Mouse (Mus musculus) right cerebral cortex, postnatal 14 days (tissue): ENCODE results near the gene Pycr2.
"Not testable (repeated sequence)": the region's sequence is repeated elsewhere in the genome, so short reads cannot be mapped to it uniquely, and the experiment has no call there.

ENCODE experiments used
- DNase-seq: peaks from one replicate; pipeline ENCODE4 v3.0.0; 2022

The Pycr2 gene

DNA sequence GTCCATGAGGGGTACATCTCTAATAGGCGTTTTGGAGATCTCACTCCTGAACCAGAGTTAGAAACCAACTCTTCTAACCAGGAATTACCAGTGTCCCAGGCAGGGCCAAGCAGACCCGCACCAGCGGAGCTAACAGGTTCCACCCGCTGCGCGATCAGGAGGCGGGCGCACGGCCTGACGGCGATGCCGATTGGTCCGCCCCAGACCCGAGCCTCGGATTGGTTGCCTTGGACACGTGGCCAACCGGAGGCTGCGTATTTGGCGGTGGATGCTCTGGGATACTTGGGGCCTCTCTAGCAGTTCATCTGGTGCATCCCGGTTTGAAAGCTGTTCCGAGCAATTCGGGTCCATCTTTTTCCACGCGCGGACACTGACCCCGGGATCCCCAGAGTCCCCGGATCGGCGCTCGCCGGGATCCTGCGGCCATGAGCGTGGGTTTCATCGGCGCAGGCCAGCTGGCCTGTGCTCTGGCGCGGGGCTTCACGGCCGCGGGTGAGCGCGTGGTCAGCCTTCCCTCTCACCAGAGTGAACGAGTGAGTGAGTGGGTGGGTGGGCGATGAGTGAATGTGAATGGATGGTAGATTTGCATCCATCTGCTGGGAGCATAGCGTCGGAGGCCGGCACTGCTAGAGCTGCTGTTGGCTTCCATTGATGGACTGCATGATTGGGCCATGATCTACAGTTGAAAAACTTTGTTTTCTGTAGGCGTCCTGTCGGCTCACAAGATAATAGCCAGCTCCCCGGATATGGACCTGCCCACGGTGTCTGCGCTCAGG lies at the start of gene Pycr2:
Gene Pycr2 (plus strand): TSS at position 255 of the 776 bp plus-strand sequence.
- DNase-seq: peak; percentile 94

DNA sequence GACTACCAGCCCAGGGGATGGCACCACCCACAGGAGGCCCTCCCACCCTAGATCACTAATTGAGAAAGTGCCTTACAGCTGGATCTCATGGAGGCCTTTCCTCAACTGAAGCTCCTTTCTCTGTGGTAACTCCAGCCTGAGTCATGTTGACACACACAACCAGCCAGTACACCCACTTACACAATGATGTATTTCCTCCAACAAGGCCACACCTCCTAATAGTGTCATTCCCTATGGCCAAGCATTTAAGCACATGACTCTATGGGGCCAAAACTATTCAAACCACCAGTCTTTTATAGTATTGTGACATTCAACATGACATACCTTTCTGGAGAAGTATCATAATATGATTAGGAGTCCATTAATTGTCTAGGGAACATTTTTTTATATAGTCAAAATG lies 45.3 kb upstream of the Pycr2 start:
- DNase-seq: no peak

DNA sequence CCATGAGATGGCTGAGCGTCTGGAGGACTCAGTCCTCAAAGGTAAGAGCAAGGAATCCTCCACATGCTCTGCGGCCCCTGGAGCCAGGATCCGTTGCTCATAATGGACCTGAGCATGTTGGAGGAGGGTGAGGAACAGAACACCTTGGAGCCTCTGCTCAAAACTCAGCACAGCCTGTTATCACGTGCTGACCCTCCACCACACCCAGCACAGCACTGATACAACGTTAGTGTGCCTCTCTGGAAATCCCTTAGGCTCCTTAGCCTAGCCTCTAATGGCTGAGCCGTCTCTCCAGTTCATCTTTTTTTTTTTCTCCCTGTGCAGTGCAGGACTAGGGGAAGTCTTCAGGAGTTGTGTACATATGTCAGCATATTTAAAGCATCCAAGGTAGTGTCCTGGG lies 44.1 kb upstream of the Pycr2 start:
- no peak for DNase-seq

DNA sequence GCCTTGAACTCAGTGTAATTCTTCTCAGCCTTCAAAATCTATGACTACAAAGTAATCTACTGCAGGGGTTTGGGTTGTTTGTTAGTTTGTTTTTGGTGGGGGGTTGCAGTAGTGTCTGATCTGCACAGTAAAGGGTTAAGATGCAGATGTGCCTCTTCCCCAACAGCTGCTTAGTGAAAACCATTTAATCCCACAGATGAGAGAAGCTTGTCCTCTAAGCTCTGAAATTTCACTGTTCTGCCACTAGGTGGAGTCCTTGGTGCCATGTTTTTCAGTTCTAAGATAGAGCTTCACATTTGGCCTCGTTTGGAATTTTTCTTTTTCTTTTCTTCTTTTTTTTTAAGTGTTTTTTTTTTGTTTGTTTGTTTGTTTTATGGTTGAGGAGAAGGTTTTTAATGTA lies 40.5 kb upstream of the Pycr2 start:
- DNase-seq: no peak

DNA sequence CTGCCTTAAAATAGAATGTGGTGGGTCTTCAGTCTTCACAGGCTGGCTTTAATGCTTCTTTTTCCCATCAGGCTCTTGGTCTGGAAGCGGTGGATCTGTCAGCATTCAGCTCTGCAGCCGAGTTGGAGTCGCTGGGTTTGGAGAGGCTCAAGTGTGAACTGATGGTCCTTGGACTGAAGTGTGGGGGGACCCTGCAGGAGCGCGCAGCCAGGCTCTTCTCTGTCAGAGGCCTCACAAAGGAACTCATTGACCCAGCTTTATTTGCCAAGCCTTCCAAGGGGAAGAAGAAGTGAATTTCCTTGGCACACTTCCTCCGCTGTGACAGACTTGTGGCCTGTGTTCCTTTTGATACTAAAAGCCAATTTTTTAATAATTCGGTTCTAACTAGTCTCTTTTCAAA lies 38.1 kb upstream of the Pycr2 start:
- DNase-seq: no peak

DNA sequence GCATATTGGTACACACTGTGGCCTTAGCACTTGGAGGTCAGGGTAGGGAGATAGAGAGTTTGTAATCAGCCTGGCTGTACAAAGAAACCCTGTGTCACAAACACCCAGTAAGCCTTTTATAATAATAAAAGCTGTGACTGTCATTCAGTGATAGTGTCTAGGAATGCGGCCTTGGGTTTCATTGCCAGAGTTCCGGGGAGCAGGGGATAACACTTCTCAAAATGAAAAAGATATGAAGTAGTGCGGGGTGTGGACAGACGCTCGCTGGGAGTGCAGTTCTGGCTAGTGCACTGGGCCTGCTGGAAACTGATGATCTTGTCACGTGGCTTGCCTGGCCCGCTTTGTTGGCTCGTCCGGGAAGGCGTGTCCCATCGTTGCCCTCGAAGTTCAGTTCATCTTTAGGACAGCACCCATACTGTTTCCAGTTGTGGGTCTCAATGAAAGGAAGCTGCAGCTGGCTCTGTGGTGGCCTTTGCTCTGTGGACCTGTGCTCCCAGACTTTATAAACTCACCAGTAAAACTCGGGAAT lies 33.9 kb upstream of the Pycr2 start:
- DNase-seq: no peak

DNA sequence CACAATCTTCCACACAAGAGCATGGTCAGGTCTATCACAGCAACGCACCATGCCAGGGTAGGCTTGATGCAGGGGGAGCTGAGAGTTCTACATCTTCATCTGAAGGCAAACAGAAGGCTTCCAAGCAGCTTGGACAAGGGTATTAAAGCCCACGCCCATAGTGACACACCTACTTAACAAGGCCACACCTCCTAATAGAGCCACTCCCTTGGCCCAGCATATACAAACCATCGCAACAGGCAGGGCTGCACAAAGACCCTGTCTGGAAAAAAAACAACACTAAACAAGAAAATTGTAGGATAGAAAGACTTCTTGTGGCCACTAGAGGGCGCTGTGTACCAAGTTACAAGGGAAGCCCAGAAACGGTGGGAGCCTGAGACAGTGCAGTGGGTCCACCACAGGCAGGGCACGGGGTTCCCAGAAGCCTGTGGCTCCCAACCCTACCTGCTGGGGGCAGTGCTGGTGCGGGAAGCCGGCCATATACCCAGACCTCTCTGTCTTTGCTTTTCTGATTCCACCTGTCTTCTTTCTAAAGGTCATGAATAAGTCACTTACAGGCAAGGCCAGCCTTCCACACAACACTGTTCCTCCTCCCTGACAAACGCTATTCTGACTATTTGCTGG lies 30.1 kb upstream of the Pycr2 start:
- DNase-seq: peak; percentile 53

DNA sequence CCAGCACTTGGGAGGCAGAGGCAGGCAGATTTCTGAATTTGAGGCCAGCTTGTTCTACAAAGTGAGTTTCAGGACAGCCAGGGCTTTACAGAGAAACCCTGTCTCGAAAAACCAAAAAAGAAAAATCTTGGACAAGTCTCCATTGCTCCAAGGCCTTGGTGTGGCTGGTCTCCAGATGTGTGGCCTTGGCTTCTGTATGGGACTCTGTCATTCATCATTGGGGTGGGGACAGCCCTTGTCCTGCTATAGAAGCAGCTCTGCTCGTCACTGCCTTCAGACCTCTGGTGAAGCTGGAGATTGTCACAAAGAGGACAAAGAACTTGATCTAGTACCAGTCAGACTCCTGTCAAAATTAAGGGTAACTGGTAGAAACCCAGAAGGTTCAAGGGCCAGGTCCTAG lies 29.5 kb upstream of the Pycr2 start:
- no peak for DNase-seq

DNA sequence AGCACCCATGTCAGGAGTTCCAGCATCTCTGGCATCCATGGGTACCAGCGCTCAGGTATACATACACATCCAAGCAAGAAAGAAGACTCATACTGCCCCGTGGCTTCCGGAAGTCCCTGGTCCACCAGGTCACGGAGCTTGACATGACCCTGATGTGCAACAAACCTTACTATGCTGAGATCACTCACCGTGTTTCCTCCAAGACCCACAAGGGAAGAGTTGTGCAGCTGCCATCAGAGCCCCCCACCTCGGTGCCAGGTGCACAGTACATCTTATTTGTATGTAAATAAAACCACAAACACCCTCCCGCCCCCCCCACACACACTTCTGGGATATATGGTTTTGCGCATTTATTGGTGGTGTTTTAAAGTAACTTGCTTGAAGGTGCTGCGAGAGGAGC lies 29.0 kb upstream of the Pycr2 start:
- DNase-seq: no peak

DNA sequence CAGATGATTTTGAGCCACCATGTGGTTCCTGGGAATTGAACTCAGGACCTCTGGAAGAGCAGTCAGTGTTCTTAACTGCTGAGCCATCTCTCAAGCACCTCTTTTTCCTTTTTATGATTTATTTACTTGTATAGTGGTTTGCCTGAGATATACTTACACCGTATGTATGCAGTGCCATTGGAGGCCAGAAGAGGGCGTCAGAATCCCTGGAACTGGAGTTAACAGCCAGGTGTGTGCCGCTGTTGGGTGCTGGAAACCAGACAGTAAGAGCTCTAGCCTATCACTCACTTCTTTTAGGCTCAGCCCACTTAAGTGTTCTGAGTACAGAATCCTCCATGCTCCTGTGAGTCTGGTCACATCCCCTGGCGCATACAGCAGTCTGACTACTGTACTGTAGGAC lies 26.6 kb upstream of the Pycr2 start:
- no peak for DNase-seq

DNA sequence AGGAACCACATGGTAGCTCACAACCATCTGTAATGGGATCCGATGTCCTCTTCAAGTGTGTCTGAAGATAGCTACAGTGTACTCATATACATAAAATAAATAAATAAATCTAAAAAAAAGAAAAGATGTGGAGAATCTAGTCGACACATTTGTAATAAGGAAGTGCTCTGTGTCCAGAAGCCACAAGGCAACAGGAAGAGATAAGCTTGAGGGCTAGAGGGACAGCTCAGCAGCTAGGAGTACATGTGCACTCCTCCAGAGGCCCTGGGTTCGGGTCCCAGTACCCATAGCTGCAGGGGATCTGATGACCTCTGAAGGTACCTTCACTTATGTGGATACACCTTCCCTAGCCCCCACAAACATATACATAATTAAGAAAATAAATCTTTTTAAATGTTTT lies 22.3 kb upstream of the Pycr2 start:
- DNase-seq: no peak

DNA sequence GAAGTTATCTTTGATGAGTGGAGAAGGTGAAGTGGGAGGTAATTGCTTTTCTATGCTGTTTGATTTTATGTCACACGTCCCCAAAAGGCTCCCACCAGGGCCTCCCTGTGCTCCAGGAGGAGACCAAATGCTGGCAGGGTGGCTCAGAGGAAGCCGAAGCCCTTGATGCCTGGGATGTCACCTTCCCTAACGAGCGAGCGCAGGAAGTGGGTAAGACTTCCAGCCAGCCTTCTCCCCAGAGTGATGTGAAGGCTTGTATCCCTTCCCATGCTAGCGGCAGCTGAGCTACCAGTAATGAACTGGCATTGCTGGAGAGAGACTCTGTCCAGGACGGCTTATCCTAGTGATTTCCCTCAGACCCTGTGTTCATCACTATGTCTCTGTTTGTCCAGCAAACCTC lies 20.4 kb upstream of the Pycr2 start:
- DNase-seq: no peak

DNA sequence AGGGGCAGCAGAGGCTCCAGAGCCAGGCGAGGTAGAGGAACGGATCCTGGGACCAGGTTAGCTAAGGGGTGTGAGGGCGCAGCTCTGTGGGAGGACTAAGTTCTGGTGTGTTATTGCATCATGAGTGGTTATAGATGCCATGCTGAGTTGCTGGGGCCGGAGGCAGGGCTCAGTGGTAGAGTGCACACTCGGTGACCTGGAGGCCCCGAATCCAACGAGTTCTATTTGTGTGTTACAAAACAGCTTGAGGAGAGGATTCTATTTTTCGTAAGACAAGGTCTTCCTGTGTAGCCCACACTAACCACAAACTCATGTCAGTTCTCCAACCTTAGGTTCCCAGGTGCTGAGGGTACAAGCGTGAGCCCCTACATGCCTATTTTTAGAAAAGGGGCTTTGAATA lies 19.6 kb upstream of the Pycr2 start:
- DNase-seq: no peak

DNA sequence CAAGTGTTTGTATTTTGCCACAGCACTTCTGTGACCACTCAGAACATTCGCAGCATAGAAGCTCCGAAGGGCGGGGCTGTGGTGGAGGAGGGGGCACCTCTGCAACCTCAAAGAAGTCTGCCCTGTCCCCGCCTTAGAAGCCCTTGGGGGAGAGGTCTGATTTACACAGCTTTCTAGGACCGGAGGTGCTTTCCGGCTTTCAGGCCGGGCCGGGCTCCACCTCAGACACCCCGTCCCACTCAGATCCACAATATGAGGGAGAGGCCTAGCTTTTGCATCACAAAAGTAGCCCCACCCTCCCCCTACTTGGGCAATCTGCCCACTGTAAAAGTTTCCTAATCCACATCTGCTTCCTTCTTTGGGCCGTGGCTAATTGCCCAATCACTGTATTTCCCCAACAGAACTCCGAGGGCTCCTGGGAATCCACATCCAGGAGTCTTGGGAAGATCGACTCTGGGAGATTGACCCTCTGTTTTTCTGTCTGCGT lies 15.5 kb upstream of the Pycr2 start:
- DNase-seq: no peak

DNA sequence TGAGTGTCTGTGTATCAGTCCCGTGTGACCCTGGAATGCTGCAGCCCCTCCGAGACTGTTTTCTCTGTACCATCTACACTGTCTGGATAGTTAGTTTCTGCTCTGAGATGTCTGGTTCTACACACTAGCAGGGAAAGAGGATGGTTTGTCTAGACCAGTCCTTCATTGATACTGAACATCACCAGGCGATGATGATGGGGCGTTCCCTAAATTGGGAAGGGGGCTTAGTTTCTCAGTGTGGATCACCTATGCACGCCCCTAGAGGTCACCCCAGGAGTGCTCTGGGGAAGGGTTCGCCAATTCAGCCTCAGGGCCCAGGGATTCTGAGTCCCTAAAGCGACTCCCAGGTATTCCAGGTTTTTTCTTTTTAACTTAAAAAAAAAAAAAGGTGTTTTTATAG lies 14.9 kb upstream of the Pycr2 start:
- DNase-seq: no peak

DNA sequence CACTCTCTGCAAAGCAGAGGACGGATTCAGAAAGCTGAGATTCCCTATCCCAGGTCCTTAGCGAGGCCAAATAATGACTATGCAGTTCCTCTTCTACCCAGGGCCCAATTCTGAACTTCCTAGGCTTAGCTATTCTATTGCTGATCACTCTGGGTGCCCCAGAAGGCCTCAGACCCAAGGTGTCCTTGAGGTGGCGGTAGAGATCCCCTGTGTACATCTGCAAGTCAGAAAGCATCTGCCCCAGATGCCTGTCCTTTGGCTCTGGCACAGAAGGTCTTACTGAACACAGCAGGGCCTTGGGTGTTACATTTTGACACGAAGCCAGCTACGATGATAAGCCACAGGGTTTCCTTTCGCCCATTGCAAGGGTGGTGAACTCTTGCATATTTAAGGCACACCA lies 14.3 kb upstream of the Pycr2 start:
- no peak for DNase-seq

DNA sequence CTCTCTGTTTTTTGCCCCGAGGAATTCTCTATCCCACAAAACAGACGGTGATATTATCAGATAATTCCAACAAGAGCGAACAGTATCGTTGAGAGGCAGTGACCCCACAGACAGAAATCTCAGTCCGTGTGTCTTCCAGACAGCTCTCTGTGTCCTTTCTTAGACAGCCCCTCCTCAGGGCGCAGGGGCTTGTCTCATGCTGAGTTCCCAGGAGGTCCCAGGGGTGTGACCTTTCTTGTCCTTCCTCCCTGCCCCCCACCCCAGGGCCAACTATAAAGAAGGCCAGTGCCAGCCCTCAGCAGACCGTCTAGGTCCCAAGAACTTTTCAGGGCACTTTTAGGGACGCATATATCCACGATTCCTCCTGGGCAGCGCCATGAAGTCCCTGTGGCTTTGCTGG lies 11.3 kb upstream of the Pycr2 start, which contains the start of gene Lefty2:
Gene Lefty2 (plus strand): TSS at position 301 of the 400 bp plus-strand sequence.
- DNase-seq: no peak

DNA sequence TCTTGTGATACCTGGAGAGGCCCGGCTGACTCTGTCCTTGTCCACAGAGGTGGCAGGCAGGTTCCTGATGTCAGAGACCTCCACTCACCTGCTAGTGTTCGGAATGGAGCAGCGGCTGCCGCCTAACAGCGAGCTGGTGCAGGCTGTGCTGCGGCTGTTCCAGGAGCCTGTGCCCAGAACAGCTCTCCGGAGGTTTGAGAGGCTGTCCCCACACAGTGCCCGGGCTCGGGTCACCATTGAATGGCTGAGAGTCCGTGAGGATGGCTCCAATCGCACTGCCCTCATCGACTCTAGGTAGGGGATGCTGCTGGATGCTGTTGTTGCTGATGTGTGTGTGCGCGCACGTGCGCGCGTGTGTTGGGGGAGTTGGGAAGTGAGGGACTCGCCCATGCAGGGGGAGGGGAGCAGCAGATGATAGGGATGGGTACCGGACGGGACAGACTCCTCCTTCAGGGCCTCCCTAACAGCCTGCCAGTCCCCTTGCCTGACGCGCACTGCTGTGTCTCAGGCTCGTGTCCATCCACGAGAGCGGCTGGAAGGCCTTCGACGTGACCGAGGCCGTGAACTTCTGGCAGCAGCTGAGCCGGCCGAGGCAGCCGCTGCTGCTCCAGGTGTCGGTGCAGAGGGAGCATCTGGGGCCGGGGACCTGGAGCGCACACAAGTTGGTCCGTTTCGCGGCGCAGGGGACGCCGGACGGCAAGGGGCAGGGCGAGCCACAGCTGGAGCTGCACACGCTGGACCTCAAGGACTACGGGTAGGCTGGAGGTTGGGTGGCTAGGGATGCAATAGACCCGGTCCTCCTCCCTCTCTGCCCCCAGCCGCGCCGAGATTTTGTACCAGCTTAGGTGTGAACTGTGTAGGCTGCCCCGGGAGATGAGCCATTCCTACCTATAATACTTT lies 9.8 kb upstream of the Pycr2 start:
- not testable (repeated sequence) for DNase-seq

DNA sequence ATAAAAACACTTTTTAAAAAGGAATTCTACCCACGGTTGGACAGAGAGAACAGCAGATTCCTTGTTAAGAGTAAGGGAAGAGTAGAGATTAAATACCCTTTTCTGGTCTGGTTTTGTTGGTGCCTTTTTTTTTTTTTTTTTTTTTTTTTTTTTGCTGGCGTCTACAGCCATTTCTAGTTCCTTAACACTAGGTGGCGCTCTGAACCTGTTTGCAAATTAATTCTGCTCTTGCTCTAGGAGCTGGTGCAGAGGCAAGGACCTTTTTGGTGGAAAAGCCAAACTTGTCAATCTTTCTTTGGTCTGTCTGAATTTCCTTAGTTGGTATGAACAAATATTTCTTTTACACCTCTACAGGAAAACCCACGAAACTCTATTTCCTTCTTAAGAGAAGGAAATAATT lies 3.0 kb upstream of the Pycr2 start:
- no peak for DNase-seq

DNA sequence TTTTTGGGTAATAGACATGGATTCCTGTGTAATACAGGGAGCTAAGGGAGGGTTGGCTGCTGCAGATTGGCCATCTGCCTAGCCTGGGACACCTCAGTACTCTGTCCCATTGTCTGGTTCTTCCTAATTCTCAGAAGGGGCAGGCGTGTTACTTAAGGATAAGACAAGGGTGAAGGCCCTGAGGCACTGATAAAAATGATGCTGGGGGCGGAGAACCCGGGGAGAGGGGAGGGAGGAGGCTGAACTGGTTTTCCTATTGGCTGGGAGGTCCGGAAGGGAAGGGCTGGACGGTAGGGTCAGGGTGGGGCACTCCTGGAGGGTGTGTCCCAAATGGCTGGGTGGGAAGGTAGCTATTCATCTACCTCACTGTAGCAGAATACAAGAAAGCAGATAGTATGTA lies 1.2 kb upstream of the Pycr2 start:
- no peak for DNase-seq

DNA sequence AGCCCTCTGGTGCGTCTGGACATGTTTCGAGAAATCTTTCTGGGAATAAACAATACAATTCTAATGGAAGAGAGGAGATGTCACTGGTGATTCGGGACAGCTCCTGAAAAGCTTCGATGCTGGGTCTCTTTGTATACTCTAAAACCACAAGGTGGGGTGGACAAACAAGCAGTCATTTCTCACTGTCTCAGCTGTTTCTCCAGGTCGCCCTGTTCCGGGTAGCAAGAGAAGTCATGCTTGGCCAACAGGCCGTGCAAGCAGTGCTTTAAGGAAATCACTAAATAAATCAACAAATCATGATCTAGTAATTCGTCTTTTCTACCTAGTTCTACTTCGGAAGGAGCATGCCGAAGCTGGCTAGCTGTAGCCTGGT lies 441 bp upstream of the Pycr2 start:
- DNase-seq: no peak

DNA sequence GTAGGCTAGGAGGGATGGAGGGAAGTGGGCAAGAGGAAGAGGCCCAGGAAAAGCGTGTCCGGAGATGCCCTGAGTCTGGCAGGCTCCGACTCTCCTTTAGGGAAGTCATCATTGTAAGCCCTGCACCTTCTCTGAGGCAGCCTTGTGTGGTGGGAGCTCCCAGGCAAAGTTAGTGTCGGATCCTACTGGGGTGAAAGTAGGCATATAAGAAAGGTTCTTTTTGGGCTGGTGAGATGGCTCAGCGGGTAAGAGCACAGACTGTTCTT lies 655 bp downstream of the Pycr2 start:
- no peak for DNase-seq

DNA sequence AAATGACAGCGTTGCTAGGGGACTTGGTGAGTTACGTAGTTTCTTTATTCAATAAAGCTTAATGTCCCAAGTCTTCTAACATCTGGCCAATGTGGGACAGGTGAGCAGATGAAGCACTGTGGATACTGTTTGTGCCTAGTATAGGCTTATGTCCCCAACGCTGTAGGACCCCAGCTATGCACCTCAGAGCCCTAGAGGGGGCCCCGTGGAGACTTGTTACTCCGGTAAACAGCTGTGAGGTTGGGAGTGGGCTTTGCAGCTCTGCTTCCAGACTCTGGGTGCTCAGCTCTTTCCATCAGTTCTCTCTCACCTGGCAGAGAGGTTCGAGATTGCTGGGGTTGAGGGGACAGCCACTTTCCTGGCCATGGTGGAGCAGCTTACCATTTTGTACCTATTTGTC lies 1.2 kb downstream of the Pycr2 start:
- no peak for DNase-seq

DNA sequence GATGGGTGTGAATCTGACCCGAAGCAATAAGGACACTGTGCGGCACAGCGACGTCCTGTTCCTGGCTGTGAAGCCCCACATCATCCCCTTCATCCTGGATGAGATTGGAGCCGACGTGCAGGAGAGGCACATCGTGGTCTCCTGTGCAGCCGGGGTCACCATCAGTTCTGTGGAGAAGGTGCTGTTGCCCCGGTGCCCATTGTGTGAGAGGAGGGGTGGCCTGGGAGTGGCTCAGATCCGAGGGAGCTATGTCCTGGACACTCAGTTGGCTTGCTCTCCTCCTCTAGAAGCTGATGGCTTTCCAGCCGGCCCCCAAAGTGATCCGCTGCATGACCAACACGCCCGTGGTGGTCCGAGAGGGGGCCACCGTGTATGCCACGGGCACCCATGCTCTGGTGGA lies 1.8 kb downstream of the Pycr2 start:
- no peak for DNase-seq
